10 mouse cellular contexts compared by ENCODE assay signal in the genomic region with DNA sequence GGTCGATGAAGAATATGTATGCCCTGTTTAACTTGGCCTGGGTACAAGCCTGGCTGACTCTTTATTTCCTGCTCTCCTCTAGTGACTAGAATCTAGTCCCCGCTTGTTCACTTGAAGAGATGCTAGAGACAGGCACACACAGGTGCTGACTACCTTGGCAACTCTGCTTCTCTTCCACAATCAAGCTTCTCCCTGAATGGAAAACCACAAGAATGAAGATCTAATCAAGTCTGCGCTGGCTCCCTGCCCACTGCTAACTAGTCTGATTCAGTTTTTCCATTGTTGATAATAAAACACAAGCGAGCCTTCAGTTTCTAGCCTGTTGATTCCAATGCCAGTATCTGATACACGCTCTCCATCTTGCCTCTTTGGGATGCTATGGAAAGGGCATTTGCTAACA.
DNase-seq lines count a peak whose midpoint lies in the region; ATAC-seq and TF ChIP-seq lines count a peak whose summit lies in the region.
"Had no signal": no experiment of that assay in that cellular context is flagged by ENCODE, and none has a peak within 500 bp of the region (broad histone marks: within the 10 kb centered on the region; RNA-seq: fewer than 3 reads in every experiment).

No protein-coding gene starts in this region.

- H3K9me3 ChIP-seq in embryonic facial prominence, embryonic 14.5 days (ENCODE audit: control insufficient read depth, low read length) = no peaks in the 10 kb centered on the region
- no peaks in the 10 kb centered on the region for H3K9me3 ChIP-seq in embryonic facial prominence, embryonic 10.5 days
- H3K9me3 ChIP-seq in lung, embryonic 14.5 days (ENCODE audit: low read depth, low read length) = no peaks in the 10 kb centered on the region
- H3K9me3 ChIP-seq in hindbrain, embryonic 10.5 days = no peaks in the 10 kb centered on the region
- H3K9me3 ChIP-seq: liver, embryonic 12.5 days had no signal

- no peaks in the 10 kb centered on the region for H3K36me3 ChIP-seq in embryonic facial prominence, embryonic 14.5 days (ENCODE audit: control insufficient read depth, insufficient read depth, low read length)
- no peaks in the 10 kb centered on the region for H3K36me3 ChIP-seq in embryonic facial prominence, embryonic 10.5 days (replicated peaks)
- no peaks in the 10 kb centered on the region for H3K36me3 ChIP-seq in lung, embryonic 14.5 days (ENCODE audit: insufficient read depth)
- no peaks in the 10 kb centered on the region for H3K36me3 ChIP-seq in hindbrain, embryonic 10.5 days
- H3K36me3 ChIP-seq: liver, embryonic 12.5 days had no signal

- peak; percentile 77 for DNase-seq in embryonic facial prominence, embryonic 14.5 days (ENCODE audit: low spot score)
- DNase-seq in embryonic facial prominence, embryonic 10.5 days (ENCODE audit: low spot score) = no peak
- DNase-seq in lung, embryonic 14.5 days = peak; percentile 64
- DNase-seq in lung, adult 18-20 months = no peak
- peak; percentile 82 for DNase-seq in urinary bladder, postnatal 14 days (ENCODE audit: low spot score)
- DNase-seq in hindbrain, embryonic 10.5 days (ENCODE audit: low spot score) = no peak
- DNase-seq: cerebellum, postnatal 10 days had no signal

- H3K27me3 ChIP-seq in embryonic facial prominence, embryonic 14.5 days (replicated peaks; ENCODE audit: control insufficient read depth, insufficient read depth, low read length) = no peaks in the 10 kb centered on the region
- no peaks in the 10 kb centered on the region for H3K27me3 ChIP-seq in embryonic facial prominence, embryonic 10.5 days (replicated peaks; ENCODE audit: low read depth, poor library complexity, severe bottlenecking)
- H3K27me3 ChIP-seq in lung, embryonic 14.5 days (ENCODE audit: insufficient read depth, low read length) = no peaks in the 10 kb centered on the region
- H3K27me3 ChIP-seq in hindbrain, embryonic 10.5 days (ENCODE audit: insufficient read depth, poor library complexity, severe bottlenecking) = no peaks in the 10 kb centered on the region
- H3K27me3 ChIP-seq: liver, embryonic 12.5 days had no signal

- H3K9ac ChIP-seq in embryonic facial prominence, embryonic 14.5 days (ENCODE audit: low read depth, low read length) = no peak overlapping the region
- no peak overlapping the region for H3K9ac ChIP-seq in lung, embryonic 14.5 days
- H3K9ac ChIP-seq: liver, embryonic 12.5 days had no signal

- H3K27ac ChIP-seq in embryonic facial prominence, embryonic 14.5 days (replicated peaks; ENCODE audit: low read depth, low read length) = no peak overlapping the region
- H3K27ac ChIP-seq in embryonic facial prominence, embryonic 10.5 days (replicated peaks) = no peak overlapping the region
- H3K27ac ChIP-seq in lung, embryonic 14.5 days (ENCODE audit: low read depth) = no peak overlapping the region
- H3K27ac ChIP-seq in hindbrain, embryonic 10.5 days = no peak overlapping the region
- H3K27ac ChIP-seq: liver, embryonic 12.5 days had no signal

- peak; percentile 71 for ATAC-seq in embryonic facial prominence, embryonic 14.5 days (ENCODE audit: low read depth)
- ATAC-seq in lung, embryonic 14.5 days (ENCODE audit: insufficient read depth) = no peak
- peak; percentile 68 for ATAC-seq in inflammation-experienced regulatory T-cells, adult 6 months
- ATAC-seq in erythroid progenitor cell, adult 5-6 weeks (replicated peaks; ENCODE audit: low FRiP score, poor library complexity, severe bottlenecking) = no peak
- ATAC-seq: liver, embryonic 12.5 days had no signal

- TF ChIP-seq CTCF in lung, embryonic 14.5 days (IDR thresholded peaks at IDR 0.05; ENCODE audit: low read depth) = no peak

- H3K4me2 ChIP-seq in embryonic facial prominence, embryonic 14.5 days (ENCODE audit: low read depth, low read length) = no peak overlapping the region
- no peak overlapping the region for H3K4me2 ChIP-seq in lung, embryonic 14.5 days
- H3K4me2 ChIP-seq: liver, embryonic 12.5 days had no signal

- 65% methylated on average over 5 of the region's 5 CpGs for WGBS in embryonic facial prominence, embryonic 14.5 days
- 96% methylated on average over 5 of the region's 5 CpGs for WGBS in embryonic facial prominence, embryonic 10.5 days
- WGBS in lung, embryonic 14.5 days = 76% methylated on average over 5 of the region's 5 CpGs
- WGBS in hindbrain, embryonic 10.5 days = 91% methylated on average over 5 of the region's 5 CpGs

- no peaks in the 10 kb centered on the region for H3K4me1 ChIP-seq in embryonic facial prominence, embryonic 14.5 days (ENCODE audit: control insufficient read depth, insufficient read depth, low read length)
- H3K4me1 ChIP-seq in embryonic facial prominence, embryonic 10.5 days = peaks cover 14% of the 10 kb centered on the region
- H3K4me1 ChIP-seq in lung, embryonic 14.5 days (ENCODE audit: insufficient read depth) = no peaks in the 10 kb centered on the region
- peaks cover 9% of the 10 kb centered on the region; the same call in 1 of the 2 replicates for H3K4me1 ChIP-seq in hindbrain, embryonic 10.5 days (replicated peaks)
- H3K4me1 ChIP-seq: liver, embryonic 12.5 days had no signal

- no peak overlapping the region for H3K4me3 ChIP-seq in embryonic facial prominence, embryonic 14.5 days (ENCODE audit: low read depth, low read length)
- no peak overlapping the region for H3K4me3 ChIP-seq in embryonic facial prominence, embryonic 10.5 days
- no peak overlapping the region for H3K4me3 ChIP-seq in lung, embryonic 14.5 days (ENCODE audit: low read depth, low read length)
- no peak overlapping the region for H3K4me3 ChIP-seq in hindbrain, embryonic 10.5 days
- H3K4me3 ChIP-seq: liver, embryonic 12.5 days had no signal

Comparison
In these comparisons a context has a peak if more than half of its experiments do, and no peak if none do; other contexts are left out.
1. DNase-seq: peak in embryonic facial prominence, embryonic 14.5 days (single experiment), lung, embryonic 14.5 days (single experiment) and urinary bladder, postnatal 14 days (single experiment); none in embryonic facial prominence, embryonic 10.5 days (single experiment), lung, adult 18-20 months (0 of 2) and hindbrain, embryonic 10.5 days (single experiment).
2. ATAC-seq: peak in embryonic facial prominence, embryonic 14.5 days (single experiment) and inflammation-experienced regulatory T-cells, adult 6 months (single experiment); none in lung, embryonic 14.5 days (single experiment) and erythroid progenitor cell, adult 5-6 weeks (single experiment).